Mouse (Mus musculus) cortical plate, adult 2 months (tissue): ENCODE data around the gene Sept1.

Experiments used
- CTCF ChIP-seq: fragments of 200-500 bp; IDR thresholded peaks from 2 replicates; pipeline ENCODE4 v1.5.1; 2011; ENCODE audit warnings: mild to moderate bottlenecking, control low read depth, low read length; ENCODE audit not compliant: insufficient read depth; ENCODE audit errors: extremely low read depth
- POLR2A ChIP-seq: fragments of 200-500 bp; IDR thresholded peaks from 2 replicates; pipeline ENCODE4 v1.6.1; 2011; ENCODE audit warnings: mild to moderate bottlenecking, low read length, control low read depth; ENCODE audit not compliant: insufficient read depth; ENCODE audit errors: extremely low read depth

GRCm38 (mm10) chr7:127256518-127256917 lies 23.6 kb upstream of the Sept1 start:
- no peak for TF ChIP-seq CTCF
- no peak for TF ChIP-seq POLR2A
